Mouse (Mus musculus) ES-Bruce4 (cell line): ENCODE results near the gene Gm6793.

Experiments used
- CTCF ChIP-seq: IDR thresholded peaks from one replicate; pipeline ENCODE4 v1.8.1; 2011; ENCODE audit warnings: low read depth, low read length
- POLR2A ChIP-seq: IDR thresholded peaks from one replicate; pipeline ENCODE4 v1.8.1; 2011; ENCODE audit warnings: low read length; ENCODE audit not compliant: insufficient read depth

DNA sequence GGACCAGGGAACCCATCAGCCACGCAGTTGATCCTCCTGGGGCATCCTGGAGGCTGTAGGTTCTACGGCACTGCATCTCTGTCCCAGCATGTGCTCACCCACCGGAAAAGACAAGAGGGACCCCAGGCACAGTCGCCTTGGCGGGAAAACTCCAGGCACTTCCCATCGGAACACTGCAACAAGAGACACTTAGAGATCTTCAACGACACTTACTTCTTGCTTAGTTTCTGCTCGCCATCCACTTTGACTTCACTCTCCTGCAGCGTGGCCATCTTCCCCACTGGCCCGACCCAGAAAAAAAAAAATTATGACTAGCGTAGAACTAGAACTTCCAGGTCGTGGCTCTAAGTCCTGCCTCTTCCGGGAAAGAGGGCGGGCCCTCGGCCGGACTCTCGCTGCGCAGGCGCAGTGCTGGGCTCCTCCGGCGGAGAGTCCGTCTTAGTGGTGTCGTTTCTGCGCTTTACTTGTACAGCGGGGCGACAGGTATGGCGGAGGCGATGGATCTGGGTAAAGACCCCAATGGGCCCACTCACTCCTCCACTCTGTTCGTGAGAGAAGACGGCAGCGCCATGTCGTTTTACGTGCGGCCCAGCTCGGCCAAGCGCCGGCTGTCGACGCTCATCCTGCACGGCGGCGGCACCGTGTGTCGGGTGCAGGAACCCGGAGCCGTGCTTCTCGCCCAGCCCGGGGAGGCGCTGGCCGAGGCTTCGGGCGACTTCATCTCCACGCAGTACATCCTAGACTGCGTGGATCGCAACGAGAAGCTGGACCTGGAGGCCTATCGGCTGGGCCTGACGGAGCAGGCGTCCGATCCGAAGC lies 3.6 kb downstream of the Gm6793 start, which contains the start of the genes Kars and Terf2ip:
- TF ChIP-seq CTCF (no peak), POLR2A (peak; percentile 86)
